Mouse (Mus musculus): ENCODE results near the gene Nrxn2.

DNA sequence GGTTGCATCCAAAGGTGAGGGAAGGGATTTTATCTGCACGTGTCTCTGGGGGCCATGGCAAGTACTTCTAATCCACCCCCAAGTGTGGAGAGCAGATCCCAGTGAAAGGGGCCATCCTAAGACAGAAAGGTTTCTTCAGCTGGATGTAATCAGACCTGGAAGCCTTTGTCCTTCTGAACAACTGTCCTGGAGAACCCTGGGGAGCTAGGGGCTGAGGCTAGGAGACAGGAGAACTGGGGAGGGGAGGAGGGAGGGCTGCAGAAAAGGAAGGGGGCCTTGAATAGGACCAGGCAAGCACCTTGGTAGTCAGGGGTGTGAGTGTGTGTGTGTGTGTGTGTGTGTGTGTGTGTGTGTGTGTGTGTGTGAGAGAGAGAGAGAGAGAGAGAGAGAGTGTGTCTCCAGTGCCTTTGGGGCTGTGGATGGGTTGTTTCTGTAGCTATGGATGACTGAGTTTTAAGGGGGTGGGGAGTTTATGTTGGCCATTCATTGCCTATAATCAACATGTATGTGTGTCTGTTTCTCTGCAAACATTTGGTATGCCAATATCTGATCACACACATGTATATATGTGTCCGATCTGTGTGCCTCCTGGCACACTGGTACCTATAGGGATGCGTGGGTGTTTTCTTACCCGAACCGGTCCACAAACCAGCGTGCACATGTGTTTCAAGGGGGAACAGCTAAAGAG, 78.1 kb downstream of the Nrxn2 start:
- TF ChIP-seq TCF3 (IDR thresholded peaks at IDR 0.05; ENCODE audit: insufficient read length, low read depth) (no peak), POLR2A (IDR thresholded peaks at IDR 0.05; ENCODE audit: insufficient read length, low read depth) (no peak), TCF12 (IDR thresholded peaks at IDR 0.05; ENCODE audit: insufficient read depth, poor library complexity, severe bottlenecking) (no peak), MAX (IDR thresholded peaks at IDR 0.05; ENCODE audit: low read depth) (no peak), E2F4 (IDR thresholded peaks at IDR 0.05; ENCODE audit: insufficient read depth) (no peak), SRF (IDR thresholded peaks at IDR 0.05; ENCODE audit: control insufficient read depth, insufficient read length, low read depth) (no peak), USF1 (IDR thresholded peaks at IDR 0.05; ENCODE audit: low read depth) (no peak)
